Mouse (Mus musculus) lung, embryonic 14.5 days (tissue): ENCODE data around the gene Fam71d. TPM values are rescaled to one million over a fixed set of nuclear protein-coding genes. Genes with fewer than 3 reads are reported as not detected.

ENCODE experiments used
- ATAC-seq: fragments of 200-750 bp; cut with Nextera tagmentation; 2 replicates; pipeline ENCODE4 v1.8.0; 2017; ENCODE audit warnings: mild to moderate bottlenecking, moderate TSS enrichment, moderate library complexity; ENCODE audit not compliant: insufficient read depth
- DNase-seq: peaks from one replicate; pipeline ENCODE4 v3.0.0-alpha.2; 2015
- H3K27ac ChIP-seq: fragments of 300-500 bp; sonication (generic); 2 replicates; pipeline ENCODE4 v1.5.1; 2014; ENCODE audit warnings: low read depth, mild to moderate bottlenecking, moderate library complexity
- H3K27me3 ChIP-seq: fragments of 300-500 bp; sonication (generic); 2 replicates; pipeline ENCODE4 v1.6.1; 2014; ENCODE audit warnings: low read length, control low read depth; ENCODE audit not compliant: insufficient read depth
- H3K36me3 ChIP-seq: fragments of 300-500 bp; sonication (generic); 2 replicates; pipeline ENCODE4 v1.6.1; 2014; ENCODE audit warnings: control low read depth; ENCODE audit not compliant: insufficient read depth
- H3K4me1 ChIP-seq: fragments of 300-500 bp; sonication (generic); 2 replicates; pipeline ENCODE4 v1.6.1; 2014; ENCODE audit warnings: antibody characterized with exemption, control low read depth; ENCODE audit not compliant: insufficient read depth
- H3K4me2 ChIP-seq: fragments of 300-500 bp; sonication (generic); 2 replicates; pipeline ENCODE4 v1.6.1; 2014; ENCODE audit warnings: mild to moderate bottlenecking
- H3K4me3 ChIP-seq: fragments of 300-500 bp; sonication (generic); 2 replicates; pipeline ENCODE4 v1.5.1; 2014; ENCODE audit warnings: low read depth, low read length
- H3K9ac ChIP-seq: fragments of 300-500 bp; sonication (generic); 2 replicates; pipeline ENCODE4 v1.6.1; 2014
- H3K9me3 ChIP-seq: fragments of 300-500 bp; sonication (generic); 2 replicates; pipeline ENCODE4 v1.6.1; 2016; ENCODE audit warnings: low read depth, low read length, control low read depth
- CTCF ChIP-seq: IDR thresholded peaks from 2 replicates; pipeline ENCODE4 v1.5.1; 2016; ENCODE audit warnings: antibody characterized with exemption, low read depth
- WGBS: fragments of 180-500 bp; shearing (Covaris S2); extraction: QIAGEN DNeasy Blood & Tissue Kit; methylation state at CpG from one replicate; pipeline ENCODE4 v1.1.7; 2014; 5-methylcytosine and 5-hydroxymethylcytosine counted together
- polyA plus RNA-seq: library from polyadenylated mRNA; unstranded; fragments of >200 nt; fragmentation: Nextera tagmentation; extraction: Ambion mirVana; gene quantifications from 2 replicates; pipeline ENCODE4 v1.2.1, GENCODE M21; 2014

The Fam71d gene
- polyA plus RNA-seq, 1 experiment from 2014 or later = not detected

DNA sequence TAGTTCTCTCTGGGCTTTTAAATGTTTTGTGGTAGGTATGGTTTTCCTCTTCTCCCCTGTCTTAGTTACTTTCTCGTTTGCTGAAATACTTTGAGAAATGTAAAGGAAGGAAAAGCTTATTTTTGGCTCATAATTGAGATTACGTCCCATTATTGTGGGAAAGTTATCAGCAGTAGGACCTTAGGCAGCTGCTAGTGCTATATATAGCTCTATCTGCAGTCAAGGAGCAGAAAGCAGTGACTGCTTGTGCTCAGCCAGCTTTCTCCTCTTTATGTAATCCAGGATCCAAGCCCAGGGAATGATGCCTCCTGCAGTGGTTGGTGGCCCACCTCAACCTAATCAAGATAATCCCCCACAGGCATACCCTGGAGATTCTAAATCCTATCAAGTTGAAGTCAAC, 81.9 kb downstream of the Fam71d start:
- Histone ChIP-seq H3K4me2 (no peak overlapping the region), H3K27ac (no peak overlapping the region), H3K36me3 (no peaks in the 10 kb centered on the region), H3K9me3 (no peaks in the 10 kb centered on the region), H3K4me1 (no peaks in the 10 kb centered on the region), H3K4me3 (no peak overlapping the region), H3K9ac (no peak overlapping the region), H3K27me3 (no peaks in the 10 kb centered on the region)
- no peak for TF ChIP-seq CTCF
- WGBS = 68% methylated on average over 2 of the region's 2 CpGs
- no peak for ATAC-seq
- DNase-seq = no peak

DNA sequence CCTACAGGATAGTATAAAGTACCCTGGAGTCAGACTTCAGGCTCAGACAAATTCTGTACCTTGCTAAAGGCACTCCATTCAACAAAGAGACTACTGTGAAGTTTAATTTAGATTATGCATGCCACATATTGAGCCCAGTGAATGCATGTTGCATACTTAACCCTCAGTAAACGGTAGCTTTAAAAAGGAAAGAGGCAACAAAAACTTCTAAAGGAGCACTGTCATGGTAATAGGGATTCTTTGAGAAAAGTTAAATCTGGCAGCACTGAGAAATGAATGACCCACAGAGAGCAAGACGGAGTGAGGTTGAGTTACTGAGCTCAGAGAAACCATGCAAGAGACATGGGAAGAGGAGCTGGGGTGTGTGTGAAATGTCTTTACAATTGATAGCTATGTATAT, 86.6 kb downstream of the Fam71d start:
- H3K4me3 ChIP-seq = no peak overlapping the region
- TF ChIP-seq CTCF = no peak
- no peak overlapping the region for H3K4me2 ChIP-seq
- no peaks in the 10 kb centered on the region for H3K9me3 ChIP-seq
- H3K36me3 ChIP-seq = no peaks in the 10 kb centered on the region
- H3K27ac ChIP-seq = peak overlapping the region; percentile 68; the same call in 1 of the 2 replicates
- no peaks in the 10 kb centered on the region for H3K4me1 ChIP-seq
- no peak overlapping the region for H3K9ac ChIP-seq
- DNase-seq (no peak), ATAC-seq (no peak)
- H3K27me3 ChIP-seq = no peaks in the 10 kb centered on the region
- 41% methylated on average over 2 of the region's 2 CpGs for WGBS

DNA sequence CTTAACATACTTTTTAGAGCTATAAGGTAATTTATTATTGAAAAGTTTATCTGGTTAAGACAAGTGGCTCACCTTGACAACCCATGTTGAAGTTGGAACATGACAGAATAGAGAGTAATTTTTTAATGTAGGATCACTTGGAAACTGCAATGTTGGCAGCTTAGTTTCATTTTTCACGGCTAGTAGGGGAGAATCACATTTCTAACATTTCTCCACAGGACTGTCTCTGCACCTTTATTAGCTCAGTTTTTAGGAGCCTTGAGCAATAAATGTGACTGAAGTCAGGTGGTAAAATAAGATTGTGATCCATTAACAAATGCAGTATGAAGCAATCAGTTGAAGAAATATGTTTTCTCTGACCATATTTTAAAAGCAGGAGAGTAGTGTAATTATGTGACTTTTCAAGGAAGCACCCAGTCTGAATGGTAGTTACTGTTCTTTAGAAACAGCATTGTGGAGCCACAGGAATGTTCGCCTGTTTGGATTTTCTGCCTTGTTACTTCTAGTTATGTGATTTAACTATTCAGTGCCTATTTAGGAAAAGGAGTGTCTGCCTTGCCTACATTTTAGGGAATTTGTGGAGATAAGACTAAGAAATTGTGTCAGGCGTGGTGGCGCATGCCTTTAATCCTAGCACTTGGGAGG, 87.2 kb downstream of the Fam71d start:
- Histone ChIP-seq H3K4me2 (no peak overlapping the region), H3K9me3 (no peaks in the 10 kb centered on the region), H3K4me1 (no peaks in the 10 kb centered on the region), H3K9ac (no peak overlapping the region), H3K4me3 (no peak overlapping the region), H3K36me3 (no peaks in the 10 kb centered on the region), H3K27ac (peak overlapping the region; percentile 68; the same call in 1 of the 2 replicates), H3K27me3 (no peaks in the 10 kb centered on the region)
- ATAC-seq (no peak), DNase-seq (no peak)
- 63% methylated on average over 4 of the region's 4 CpGs for WGBS
- TF ChIP-seq CTCF = no peak

Other genes with a start within 250 kb of the Fam71d start
- 18.7 and 20.3 TPM in 2 replicates for gene Mpp5, start 57.4 kb downstream of the Fam71d start, polyA plus RNA-seq
- gene Atp6v1d, start 170.1 kb downstream of the Fam71d start, polyA plus RNA-seq = 55.6 and 56.9 TPM in 2 replicates
- gene Eif2s1, start 170.3 kb downstream of the Fam71d start, polyA plus RNA-seq = 231 and 243 TPM in 2 replicates
- gene Plek2, start 215.4 kb downstream of the Fam71d start, polyA plus RNA-seq = 5.9 and 6.4 TPM in 2 replicates